Mouse (Mus musculus): ENCODE measurements around the gene Pafah1b3. TPM values are rescaled to one million over a fixed set of nuclear protein-coding genes. Genes with fewer than 3 reads are reported as not detected.

The Pafah1b3 gene
- total RNA-seq, 2 experiments from 2014 or later = 12.8 to 23.2 TPM

GRCm38 (mm10) chr7:25306614-25306996 is 8.8 kb upstream of the Pafah1b3 start:
- ATAC-seq (replicated peaks; ENCODE audit: low FRiP score, low TSS enrichment, poor library complexity, severe bottlenecking) = no peak

- peak; percentile 74 for ATAC-seq (replicated peaks; ENCODE audit: low FRiP score, low TSS enrichment, poor library complexity, severe bottlenecking)
Measured at GRCm38 (mm10) chr7:25305956-25306613, 8.3 kb upstream of the Pafah1b3 start, which contains the start of gene Tmem145. Gene Tmem145, plus strand, starts transcription at chr7:25306106.

GRCm38 (mm10) chr7:25305481-25305880 is 7.7 kb upstream of the Pafah1b3 start:
- ATAC-seq (replicated peaks; ENCODE audit: low FRiP score, low TSS enrichment, poor library complexity, severe bottlenecking) = no peak

GRCm38 (mm10) chr7:25303685-25304006 is 5.9 kb upstream of the Pafah1b3 start:
- ATAC-seq (replicated peaks; ENCODE audit: low FRiP score, low TSS enrichment, poor library complexity, severe bottlenecking) = no peak

GRCm38 (mm10) chr7:25303003-25303684 is 5.4 kb upstream of the Pafah1b3 start:
- no peak for ATAC-seq (replicated peaks; ENCODE audit: low FRiP score, low TSS enrichment, poor library complexity, severe bottlenecking)

GRCm38 (mm10) chr7:25301063-25301462 is 3.3 kb upstream of the Pafah1b3 start, which contains the start of gene Prr19:
Gene Prr19, plus strand, starts transcription at chr7:25301411.
- no peak for ATAC-seq (replicated peaks; ENCODE audit: low FRiP score, low TSS enrichment, poor library complexity, severe bottlenecking)

- peak; percentile 56 for ATAC-seq (replicated peaks; ENCODE audit: low FRiP score, low TSS enrichment, poor library complexity, severe bottlenecking)
Measured at GRCm38 (mm10) chr7:25296945-25297453, 787 bp downstream of the Pafah1b3 start.

- no peak for ATAC-seq (replicated peaks; ENCODE audit: low FRiP score, low TSS enrichment, poor library complexity, severe bottlenecking)
Measured at GRCm38 (mm10) chr7:25294960-25295722, 2.6 kb downstream of the Pafah1b3 start.

- ATAC-seq (replicated peaks; ENCODE audit: low FRiP score, low TSS enrichment, poor library complexity, severe bottlenecking) = no peak
Measured at GRCm38 (mm10) chr7:25294495-25294894, 3.3 kb downstream of the Pafah1b3 start.

GRCm38 (mm10) chr7:25293191-25293739 is 4.5 kb downstream of the Pafah1b3 start:
- no peak for ATAC-seq (replicated peaks; ENCODE audit: low FRiP score, low TSS enrichment, poor library complexity, severe bottlenecking)

- no peak for ATAC-seq (replicated peaks; ENCODE audit: low FRiP score, low TSS enrichment, poor library complexity, severe bottlenecking)
Measured at GRCm38 (mm10) chr7:25292107-25292506, 5.7 kb downstream of the Pafah1b3 start.

GRCm38 (mm10) chr7:25290911-25291310 is 6.9 kb downstream of the Pafah1b3 start:
- ATAC-seq (replicated peaks; ENCODE audit: low FRiP score, low TSS enrichment, poor library complexity, severe bottlenecking) = no peak

GRCm38 (mm10) chr7:25290463-25290862 is 7.3 kb downstream of the Pafah1b3 start:
- ATAC-seq (replicated peaks; ENCODE audit: low FRiP score, low TSS enrichment, poor library complexity, severe bottlenecking) = no peak

GRCm38 (mm10) chr7:25289925-25290324 is 7.9 kb downstream of the Pafah1b3 start:
- ATAC-seq (replicated peaks; ENCODE audit: low FRiP score, low TSS enrichment, poor library complexity, severe bottlenecking) = no peak

GRCm38 (mm10) chr7:25288721-25289120 is 9.1 kb downstream of the Pafah1b3 start:
- ATAC-seq (replicated peaks; ENCODE audit: low FRiP score, low TSS enrichment, poor library complexity, severe bottlenecking) = no peak

- no peak for ATAC-seq (replicated peaks; ENCODE audit: low FRiP score, low TSS enrichment, poor library complexity, severe bottlenecking)
Measured at GRCm38 (mm10) chr7:25288011-25288410, 9.8 kb downstream of the Pafah1b3 start.

GRCm38 (mm10) chr7:25286989-25287388 is 10.8 kb downstream of the Pafah1b3 start:
- no peak for ATAC-seq (replicated peaks; ENCODE audit: low FRiP score, low TSS enrichment, poor library complexity, severe bottlenecking)

- no peak for ATAC-seq (replicated peaks; ENCODE audit: low FRiP score, low TSS enrichment, poor library complexity, severe bottlenecking)
Measured at GRCm38 (mm10) chr7:25285511-25286238, 12.1 kb downstream of the Pafah1b3 start.

GRCm38 (mm10) chr7:25284766-25285165 is 13.0 kb downstream of the Pafah1b3 start:
- ATAC-seq (replicated peaks; ENCODE audit: low FRiP score, low TSS enrichment, poor library complexity, severe bottlenecking) = no peak

Data from megakaryocyte-erythroid progenitor cell, adult 5-6 weeks (primary cell).